Mouse (Mus musculus): ENCODE results near the gene Orai3. TPM values are rescaled to one million over a fixed set of nuclear protein-coding genes. Genes with fewer than 3 reads are reported as not detected.
A peak's percentile ranks its signal among the peaks of the same experiment; 100 is the strongest.
"Not testable (repeated sequence)": the region's sequence is repeated elsewhere in the genome, so short reads cannot be mapped to it uniquely, and the experiment has no call there.

Orai3 gene
- total RNA-seq, 2 experiments from 2014 or later, result 16.8 to 20.5 TPM

DNA sequence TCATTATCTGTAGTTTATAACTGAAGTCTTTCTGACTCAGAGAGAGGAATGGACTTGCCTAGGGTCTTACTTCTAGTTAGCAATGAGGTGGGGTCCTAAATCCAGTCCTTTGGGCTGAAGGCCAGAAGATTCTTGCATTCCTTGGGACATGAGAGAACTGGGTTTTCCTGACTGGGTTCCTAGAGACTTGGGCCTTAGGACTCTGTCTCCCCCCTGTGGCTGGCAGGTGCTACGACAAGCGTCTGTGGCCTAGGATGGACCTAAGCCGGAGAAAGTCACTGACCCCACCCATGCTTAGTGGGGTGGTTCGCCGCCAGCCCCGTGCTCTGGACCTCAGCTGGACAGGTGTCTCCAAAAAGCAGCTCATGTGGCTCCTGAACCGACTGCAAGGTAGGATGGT, 8.6 kb upstream of the Orai3 start:
- peak in 1 of 2 experiments; percentile 63 for DNase-seq (ENCODE audit: low spot score in 2 of 2)

DNA sequence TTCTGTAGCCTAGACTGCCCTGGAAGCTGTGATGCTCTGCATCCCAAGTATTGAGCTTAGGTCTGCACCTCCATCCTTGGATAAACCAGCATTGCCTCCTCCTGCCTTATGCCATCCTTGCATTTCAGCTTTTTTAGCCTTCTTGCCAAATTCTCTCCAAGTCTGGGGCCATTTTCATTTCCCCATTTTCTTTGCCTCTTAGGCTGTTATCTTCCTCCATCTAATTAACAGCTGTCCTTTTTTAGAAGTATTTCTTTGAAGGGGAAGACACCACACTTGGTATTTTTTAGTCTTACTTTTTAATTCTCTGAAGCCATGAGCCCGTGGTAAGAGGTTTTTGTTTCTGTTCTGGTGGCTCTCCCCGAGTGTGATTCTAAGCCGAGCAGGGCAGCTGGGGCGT, 6.0 kb upstream of the Orai3 start:
- no peak for DNase-seq (ENCODE audit: low spot score in 2 of 2)

DNA sequence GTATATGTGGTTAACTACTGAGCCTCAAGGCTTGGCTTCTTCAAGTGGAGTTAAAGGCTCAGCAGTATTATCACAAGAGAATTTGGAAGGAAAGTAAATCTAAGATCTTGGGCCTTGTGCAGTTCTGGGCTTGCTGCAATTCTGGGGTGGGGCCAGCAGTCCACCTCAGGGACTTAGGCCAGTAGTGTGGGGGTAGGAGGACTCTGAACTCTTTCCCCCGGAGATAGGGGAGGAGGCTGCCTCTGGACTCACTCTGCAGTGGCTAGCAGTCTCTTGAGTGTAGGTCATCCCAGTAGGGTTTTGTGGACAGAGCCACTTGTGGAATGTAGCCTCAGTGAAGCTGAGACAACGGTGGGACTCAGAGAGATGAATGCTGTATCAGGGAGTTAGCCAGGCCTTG, 3.9 kb upstream of the Orai3 start:
- no peak for DNase-seq (ENCODE audit: low spot score in 2 of 2)

DNA sequence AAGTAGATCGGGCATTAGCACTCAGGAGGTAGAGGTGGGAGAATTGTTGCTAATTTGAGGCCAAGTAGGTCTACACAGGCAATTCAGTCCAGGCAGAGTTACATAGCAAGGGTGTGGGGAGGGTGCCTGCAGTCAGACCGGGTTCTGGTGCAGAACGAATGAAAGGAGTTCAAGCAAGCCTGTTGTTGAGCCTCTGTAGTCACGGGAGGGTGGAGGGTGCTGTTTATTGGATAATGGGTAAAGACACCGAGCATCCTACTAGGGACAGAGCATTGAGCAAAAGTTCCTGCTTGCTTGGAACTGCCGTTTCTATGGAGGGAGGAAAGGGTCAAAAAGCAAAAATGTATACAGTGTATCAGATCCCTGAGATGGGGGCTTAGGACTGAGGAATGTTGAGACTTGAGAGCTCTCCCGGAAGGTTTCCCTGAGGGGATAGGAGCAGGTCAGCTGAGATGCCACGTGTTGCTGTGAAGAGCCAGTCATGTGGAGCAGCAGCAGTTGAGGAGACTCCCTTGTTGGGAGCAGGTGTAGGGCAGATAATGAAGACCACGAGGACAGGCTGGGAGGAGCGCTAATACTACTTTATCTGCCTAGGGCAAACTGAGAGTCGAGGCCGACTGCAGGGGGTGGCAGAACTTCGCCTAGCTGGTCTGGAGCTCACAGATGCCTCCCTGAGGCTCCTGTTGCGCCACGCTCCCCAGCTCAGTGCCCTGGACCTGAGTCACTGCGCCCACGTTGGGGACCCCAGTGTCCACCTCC, 2.6 kb upstream of the Orai3 start:
- no peak for DNase-seq (ENCODE audit: low spot score in 2 of 2)

DNA sequence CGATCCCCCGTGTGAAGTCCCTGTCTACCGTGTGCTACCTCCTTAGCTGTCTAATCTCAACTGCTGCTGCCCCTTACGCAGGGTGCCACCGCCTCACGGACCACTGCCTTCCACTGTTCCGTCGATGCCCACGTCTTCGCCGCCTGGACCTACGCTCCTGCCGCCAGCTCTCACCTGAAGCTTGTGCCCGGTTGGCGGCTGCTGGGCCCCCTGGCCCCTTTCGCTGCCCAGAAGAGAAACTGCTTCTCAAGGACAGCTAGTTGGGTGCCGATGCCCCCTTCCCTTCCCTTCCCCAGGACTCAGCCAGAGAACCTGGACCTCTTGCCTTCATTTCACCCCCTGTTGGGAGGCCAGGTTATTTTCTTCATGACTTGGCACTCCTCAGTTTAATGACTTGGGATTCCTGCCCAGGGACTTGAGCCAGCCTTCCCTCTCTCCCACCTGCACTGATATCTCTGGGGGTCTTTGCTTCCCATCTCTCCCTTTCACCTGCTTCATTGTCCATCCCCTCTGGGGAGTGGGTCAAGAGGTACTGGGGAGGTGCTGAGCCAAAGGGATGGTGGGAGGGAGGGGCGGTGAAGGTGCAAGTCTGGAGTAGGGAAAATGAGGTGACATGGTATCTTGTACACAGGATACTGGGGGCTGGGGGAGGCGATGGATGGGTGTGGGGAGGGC, 1.8 kb upstream of the Orai3 start:
- DNase-seq (ENCODE audit: low spot score in 2 of 2), result no peak

DNA sequence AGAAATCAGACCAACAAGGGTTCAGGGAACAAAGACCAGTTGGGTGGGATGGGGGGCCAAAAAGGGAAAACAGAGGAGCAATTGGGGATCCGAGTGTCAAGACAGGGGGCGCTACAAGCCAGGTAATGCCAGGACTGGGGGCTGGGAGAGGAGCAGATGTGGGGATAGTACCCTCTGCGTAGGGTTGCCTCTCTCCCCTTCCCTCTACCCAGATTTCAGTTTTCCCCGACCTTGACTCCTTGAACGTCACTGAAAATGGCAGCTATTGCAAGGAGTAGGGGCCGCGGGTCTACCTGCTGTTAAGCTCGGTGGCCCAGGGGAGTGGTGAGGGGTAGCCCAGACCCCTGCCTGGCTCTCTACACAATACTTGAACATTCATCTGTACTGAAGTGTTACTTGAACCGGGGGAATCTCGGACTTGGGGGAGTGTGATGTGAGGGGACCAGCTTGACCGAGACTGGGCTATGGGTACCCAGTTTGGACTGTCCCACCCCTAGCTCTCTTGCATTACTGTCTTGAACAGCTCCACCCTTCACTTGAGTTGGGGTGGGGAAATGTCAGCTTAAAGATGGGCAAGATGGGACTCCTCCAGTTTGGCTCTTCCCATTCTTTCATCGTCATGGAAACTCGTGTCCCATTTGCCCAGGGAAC, 1.1 kb upstream of the Orai3 start:
- DNase-seq (ENCODE audit: low spot score in 2 of 2), result no peak

DNA sequence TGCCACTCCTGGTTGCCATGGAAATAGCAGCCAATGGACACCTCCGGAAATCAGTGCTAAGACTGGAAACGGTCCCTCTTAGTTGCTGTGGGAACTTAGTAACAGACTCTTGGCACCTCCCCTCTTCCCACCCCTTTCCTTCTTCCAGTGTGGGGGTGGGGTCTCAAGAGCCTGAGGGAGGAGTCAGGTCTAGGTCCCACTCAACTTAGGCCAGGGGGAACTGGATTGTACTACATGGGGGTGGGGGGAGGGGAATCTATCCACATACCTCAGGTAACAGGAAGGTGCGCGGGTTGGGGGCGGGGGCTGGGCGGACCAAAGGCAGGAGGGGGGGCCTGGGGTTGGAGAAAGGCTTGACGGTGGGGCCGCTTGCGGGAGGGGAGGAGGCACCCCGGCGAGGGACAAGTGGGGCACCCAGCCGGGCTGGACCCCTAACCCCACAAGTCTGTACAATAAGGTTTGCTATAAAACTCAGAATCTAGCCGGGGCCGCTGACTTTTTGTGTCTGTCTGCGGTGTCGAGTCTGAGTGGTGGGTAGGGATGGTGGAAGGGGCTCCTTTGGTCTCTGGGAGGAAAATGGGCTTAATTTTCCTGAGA, 520 bp upstream of the Orai3 start:
- peak; percentile 94 to 96 for DNase-seq (ENCODE audit: low spot score in 2 of 2)

DNA sequence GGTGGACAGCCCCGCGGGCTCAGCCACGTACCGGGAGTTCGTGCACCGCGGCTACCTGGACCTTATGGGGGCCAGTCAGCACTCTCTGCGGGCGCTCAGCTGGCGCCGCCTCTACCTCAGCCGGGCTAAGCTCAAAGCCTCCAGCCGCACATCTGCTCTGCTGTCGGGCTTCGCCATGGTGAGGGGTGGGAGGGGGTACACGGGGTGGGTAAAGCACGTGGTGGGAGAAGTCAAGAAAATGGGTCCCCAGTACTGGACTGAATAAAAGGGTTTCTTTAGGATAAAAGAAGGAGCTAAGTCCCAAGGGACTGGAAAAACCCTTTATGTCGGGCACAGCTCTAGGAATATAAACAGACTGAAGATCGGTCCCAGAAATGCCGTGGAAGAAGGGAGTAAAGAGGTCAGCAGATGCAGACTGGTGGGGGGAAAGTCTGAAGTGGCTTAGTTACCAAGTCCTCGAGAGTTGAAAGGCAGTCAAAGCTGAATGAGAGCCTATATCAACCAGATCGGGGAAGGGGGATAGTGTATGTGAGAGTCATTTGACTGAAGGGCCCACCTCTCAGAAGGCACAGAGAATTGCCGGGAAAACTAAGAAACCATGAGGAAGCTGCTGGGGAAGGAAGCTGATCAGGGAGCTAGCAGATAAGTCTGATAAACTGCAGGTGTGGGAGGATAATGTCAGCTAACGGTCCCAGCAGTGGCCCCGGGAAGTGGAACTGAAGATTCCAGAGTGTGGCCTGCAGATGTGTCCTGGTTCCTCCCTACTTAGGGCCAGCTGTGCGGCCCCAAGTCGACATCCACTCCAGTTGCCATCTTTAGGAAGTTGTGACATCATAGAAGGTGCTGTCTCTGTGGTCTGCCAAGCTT, 657 bp downstream of the Orai3 start:
- DNase-seq (ENCODE audit: low spot score in 2 of 2), result no peak

DNA sequence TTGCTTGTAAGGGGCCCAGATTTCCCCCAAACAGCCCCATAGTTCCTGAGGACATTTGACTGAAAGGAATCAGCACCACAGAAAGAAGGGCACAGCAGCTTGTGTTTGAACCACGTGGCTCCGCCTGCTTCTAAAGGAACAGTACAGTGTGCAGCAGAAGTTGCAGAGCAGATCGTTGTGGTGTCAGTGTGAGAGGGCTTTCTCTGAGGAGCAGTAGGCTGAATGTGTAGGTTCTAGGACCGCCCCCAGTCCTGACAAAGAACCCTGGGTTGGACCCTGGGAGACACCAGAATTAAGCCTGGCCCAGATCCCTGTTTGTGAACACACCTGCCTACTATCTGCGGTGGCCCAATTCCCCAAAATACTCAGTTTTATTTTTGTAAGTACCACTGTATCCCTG, 1.6 kb downstream of the Orai3 start:
- peak in 1 of 2 experiments; percentile 67 for DNase-seq (ENCODE audit: low spot score in 2 of 2)

DNA sequence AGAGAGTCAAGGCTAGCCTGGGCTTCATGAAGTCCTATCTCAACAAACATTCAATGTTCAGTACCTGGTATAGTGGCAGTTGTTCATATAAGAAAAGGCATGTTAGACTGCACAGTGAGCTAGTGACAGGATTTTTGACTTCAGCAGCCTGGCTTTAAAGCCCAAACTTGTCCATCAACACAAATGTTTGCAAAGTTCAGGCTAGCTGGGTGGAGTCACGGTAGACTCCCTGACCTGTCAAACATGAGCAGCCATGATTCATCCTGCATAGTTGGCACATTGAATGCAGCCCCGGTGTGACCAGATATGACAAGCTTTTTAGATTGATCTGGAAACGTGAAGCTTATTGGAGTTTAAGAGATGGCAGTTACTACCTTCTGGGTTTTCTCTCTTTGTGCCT, 2.5 kb downstream of the Orai3 start:
- DNase-seq (ENCODE audit: low spot score in 2 of 2), result no peak

DNA sequence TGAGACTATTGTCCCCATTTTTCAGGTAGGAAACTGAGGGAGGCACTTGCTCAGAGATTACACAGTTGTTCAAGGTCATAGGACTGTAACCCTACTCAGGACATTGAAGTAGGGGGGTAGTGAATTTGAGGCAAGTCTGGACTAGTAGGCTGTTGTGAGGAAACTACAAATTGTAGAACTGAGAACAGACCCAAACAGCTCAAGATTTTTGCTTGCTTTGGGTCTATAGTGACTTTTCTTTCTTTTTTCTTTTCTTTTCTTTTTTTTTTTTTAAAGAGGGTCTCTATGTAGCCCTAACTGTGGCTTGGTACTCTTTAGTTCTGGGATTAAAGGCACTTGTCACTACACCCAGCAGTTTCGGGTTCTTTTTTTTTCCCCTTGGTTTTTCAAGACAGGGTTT, 2.9 kb downstream of the Orai3 start:
- no peak for DNase-seq (ENCODE audit: low spot score in 2 of 2)

DNA sequence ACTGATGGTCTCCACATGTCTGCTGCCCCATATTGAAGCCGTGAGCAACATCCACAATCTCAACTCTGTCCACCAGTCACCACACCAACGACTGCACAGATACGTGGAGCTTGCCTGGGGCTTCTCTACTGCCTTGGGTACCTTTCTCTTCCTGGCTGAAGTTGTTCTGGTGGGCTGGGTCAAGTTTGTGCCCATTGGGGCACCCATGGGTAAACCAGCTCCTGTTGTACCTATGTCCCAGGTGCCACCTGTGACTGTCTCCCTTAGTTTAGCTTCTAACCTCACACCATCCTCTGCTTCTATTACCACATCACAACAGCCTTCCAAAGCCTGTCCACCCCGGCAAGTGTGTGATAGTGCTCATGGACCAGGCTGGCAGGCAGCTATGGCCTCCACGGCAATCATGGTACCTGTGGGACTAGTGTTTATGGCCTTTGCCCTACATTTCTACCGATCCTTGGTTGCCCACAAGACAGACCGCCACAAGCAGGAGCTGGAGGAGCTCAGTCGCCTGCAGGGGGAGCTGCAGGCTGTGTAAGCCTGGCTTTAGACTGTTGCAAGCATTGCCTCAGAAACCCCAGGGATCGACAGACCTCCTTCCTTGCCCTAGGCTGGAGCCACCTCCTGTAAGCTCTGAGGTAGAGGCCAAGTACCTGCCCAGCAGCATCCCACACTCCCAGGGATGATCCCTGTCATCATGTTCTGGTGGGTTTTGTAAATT, 4.2 kb downstream of the Orai3 start:
- peak; percentile 59 to 66 for DNase-seq (ENCODE audit: low spot score in 2 of 2)

DNA sequence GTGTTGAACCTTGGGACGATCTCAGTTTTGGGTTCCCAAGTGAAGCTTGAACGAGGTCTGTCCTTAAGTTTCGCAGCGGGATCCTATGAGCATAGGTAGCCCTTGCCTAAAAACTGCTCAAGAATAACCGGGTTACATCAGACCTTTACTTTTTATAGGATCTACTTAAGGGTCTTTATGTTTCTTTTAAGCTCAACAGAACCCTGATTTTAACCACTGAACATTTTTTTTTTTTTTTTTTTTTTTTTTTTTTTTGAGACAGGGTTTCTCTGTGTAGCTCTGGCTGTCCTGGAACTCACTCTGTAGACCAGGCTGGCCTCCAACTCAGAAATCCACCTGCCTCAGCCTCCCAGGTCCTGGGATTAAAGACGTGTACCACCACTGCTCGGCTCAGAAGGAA, 6.2 kb downstream of the Orai3 start:
- DNase-seq (ENCODE audit: low spot score in 2 of 2), result not testable (repeated sequence)

DNA sequence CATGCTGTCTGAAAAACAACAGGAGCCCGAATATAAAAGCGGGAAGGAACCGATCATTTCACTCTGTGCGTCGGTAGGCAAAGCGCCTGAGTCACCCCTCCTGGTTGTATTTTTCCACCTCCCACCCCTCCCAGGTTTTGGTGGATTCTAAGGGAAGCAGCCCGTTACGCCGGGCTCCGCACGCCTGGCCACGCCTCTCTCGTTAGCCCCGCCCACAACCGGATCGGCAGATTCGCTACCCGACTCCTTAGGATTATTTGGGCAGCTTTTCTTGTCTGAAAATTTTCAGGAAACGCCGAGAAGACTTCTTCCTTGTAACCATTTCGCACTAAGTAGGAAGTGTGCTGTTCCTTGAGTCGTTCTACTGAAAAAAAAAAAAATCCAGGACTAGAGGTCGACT, 6.8 kb downstream of the Orai3 start, which contains the start of gene Setd1a:
Setd1a (plus strand) TSS at position 245 of the 400 bp plus-strand sequence.
- DNase-seq (ENCODE audit: low spot score in 2 of 2), result peak; percentile 89 to 90

DNA sequence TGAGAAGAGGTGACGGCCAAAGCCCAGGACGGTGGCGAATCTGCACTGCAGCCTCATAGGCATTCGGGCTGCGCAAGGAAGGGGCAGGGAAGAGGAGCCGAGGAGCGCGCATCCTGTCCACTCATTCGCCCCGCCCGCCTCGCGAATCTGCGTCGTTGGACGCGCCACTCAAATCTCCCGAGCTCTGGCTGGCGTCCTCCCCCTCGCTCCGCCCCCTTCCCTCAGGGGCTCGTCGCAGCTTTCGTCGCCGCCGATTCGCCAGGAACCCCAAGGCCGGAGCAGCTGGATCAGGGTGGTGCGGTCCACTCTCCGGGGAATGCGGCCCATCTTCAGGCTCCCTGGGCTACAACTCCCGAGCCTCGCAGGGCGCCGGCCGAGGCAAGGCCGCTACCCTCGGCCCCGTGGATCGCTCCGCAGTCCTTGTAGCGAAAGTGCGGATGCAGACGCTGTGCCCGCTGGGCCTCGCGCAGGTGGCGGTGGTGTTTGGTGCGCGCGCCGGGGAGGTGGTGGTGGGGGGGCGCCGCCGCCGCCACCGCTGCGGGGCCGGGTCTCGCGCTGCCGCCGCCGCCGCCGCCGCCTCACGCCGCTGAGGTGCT, 7.4 kb downstream of the Orai3 start:
- DNase-seq (ENCODE audit: low spot score in 2 of 2), result peak; percentile 96

DNA sequence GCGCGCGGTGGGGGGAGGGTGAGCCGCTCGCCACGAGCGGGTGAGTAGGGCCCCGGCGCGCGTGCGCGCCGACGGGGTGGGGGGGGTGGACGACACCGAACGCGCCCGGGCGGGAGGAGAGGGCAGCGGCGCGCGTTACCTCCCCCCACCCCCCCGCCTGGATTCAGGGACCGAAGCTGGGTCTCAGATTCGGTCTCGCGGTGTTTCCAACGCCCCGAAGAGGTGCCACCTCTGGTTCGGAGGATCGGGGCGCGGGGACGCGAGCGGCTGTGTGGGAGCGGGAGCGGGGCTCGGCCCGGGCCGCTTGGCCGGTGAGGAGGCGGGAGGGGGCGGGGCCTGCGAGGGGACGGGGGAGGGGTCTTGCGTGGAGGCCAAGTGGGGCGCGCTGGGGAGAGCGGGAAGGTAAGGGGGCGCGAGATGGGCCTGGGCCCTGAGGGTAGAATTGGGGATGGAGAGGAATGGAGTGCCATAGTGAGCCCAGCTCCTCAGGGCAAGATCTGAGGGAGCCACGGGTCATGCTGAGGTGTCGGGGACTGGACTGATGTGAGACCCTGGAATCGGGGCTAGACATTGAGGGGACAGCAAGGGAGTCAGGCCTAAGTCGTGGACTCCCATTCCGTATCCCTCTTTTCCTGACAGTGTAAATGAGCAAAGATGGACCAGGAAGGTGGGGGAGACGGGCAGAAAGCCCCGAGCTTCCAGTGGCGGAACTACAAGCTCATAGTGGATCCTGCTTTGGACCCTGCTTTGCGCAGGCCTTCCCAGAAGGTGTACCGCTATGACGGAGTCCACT, 8.1 kb downstream of the Orai3 start:
- DNase-seq (ENCODE audit: low spot score in 2 of 2), result peak in 1 of 2 experiments; percentile 30

DNA sequence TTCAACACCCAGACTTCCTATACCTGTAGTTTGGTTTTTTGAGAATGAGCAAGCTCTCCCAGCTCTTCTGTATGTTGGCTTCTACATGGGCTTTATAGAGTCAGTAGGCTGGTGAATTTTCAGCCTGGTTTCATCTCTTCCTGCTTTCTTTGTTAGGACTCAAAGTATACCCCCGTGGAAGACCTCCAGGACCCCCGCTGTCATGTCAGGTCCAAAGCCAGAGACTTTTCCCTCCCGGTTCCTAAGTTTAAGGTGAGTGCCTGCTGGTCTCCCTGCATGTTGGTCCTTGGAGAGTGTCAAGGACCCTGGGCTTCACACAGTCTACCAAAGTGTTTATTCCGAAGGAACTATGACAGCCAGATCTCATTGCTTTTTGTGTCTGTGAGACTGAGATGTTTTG, 8.7 kb downstream of the Orai3 start:
- no peak for DNase-seq (ENCODE audit: low spot score in 2 of 2)

DNA sequence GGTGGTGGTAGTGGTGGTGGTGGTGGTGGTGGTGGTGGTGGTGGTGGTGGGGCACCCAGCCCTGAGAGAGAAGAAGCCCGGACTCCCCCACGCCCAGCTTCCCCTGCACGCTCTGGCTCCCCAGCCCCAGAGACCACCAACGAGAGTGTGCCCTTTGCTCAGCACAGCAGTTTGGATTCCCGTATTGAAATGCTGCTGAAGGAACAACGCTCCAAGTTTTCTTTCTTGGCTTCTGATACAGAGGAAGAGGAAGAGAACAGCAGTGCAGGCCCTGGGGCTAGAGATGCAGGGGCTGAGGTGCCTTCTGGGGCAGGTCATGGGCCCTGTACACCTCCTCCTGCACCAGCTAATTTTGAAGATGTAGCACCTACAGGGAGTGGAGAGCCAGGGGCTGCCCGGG, 15.7 kb downstream of the Orai3 start, which contains the start of gene Gm49388:
Gm49388 (plus strand) TSS at position 301 of the 400 bp plus-strand sequence.
- DNase-seq (ENCODE audit: low spot score in 2 of 2), result no peak
